Mouse (Mus musculus) thymus, adult 2 months (tissue): ENCODE results near the gene Nsun7.

Experiments used
- CTCF ChIP-seq: fragments of 200-500 bp; IDR thresholded peaks from 2 replicates; pipeline ENCODE4 v1.5.1; 2012; ENCODE audit warnings: mild to moderate bottlenecking, control low read depth, low read length, moderate library complexity, borderline replicate concordance; ENCODE audit not compliant: control insufficient read depth, poor library complexity, insufficient read depth; ENCODE audit errors: extremely low read depth
- POLR2A ChIP-seq: fragments of 200-500 bp; IDR thresholded peaks from 2 replicates; pipeline ENCODE4 v1.6.1; 2012; ENCODE audit warnings: mild to moderate bottlenecking, low read length, control low read depth, moderate library complexity; ENCODE audit not compliant: control insufficient read depth, poor library complexity, insufficient read depth; ENCODE audit errors: extremely low read depth

DNA sequence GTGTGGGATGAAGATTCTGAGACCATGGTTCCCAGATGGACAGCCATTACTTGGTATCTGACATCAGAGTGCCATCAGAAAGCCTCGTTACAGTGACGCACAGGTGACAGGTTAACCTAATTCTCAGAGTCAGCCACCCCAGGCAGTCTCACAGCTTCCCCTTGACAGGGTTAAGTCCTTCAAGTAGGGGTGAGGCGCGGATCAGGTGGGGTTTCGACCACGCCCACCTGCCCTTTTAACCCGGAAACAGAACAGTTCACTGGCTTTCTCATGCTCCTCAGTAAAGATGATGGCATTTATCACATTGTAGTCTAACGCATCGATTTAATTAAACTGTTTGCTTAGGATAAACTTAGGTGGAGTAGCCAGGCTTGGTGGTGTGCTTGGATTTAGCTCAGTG is 39.1 kb upstream of the Nsun7 start:
- TF ChIP-seq CTCF = no peak
- no peak for TF ChIP-seq POLR2A
